Mouse (Mus musculus): Measurements from ENCODE around the gene Aamp. TPM values are rescaled to one million over a fixed set of nuclear protein-coding genes. Genes with fewer than 3 reads are reported as not detected.

The Aamp gene
- total RNA-seq, 4 experiments from 2014 or later, result 138 to 159 (median 148) TPM

GRCm38 (mm10) chr1:74238136-74238535, 46.4 kb downstream of the Aamp start:
- no peak for DNase-seq (ENCODE audit: low spot score in 2 of 2)

GRCm38 (mm10) chr1:74237671-74238070, 46.9 kb downstream of the Aamp start:
- no peak for DNase-seq (ENCODE audit: low spot score in 2 of 2)

GRCm38 (mm10) chr1:74236590-74237317, 47.8 kb downstream of the Aamp start:
- DNase-seq (ENCODE audit: low spot score in 2 of 2), result peak in 1 of 2 experiments; percentile 40

- peak; percentile 91 to 95 for DNase-seq (ENCODE audit: low spot score in 2 of 2)
Observed at GRCm38 (mm10) chr1:74235938-74236589, 48.5 kb downstream of the Aamp start, which contains the start of gene Arpc2. Gene Arpc2, plus strand, starts transcription at chr1:74236084.

- no peak for DNase-seq (ENCODE audit: low spot score in 2 of 2)
Observed at GRCm38 (mm10) chr1:74230992-74231391, 53.5 kb downstream of the Aamp start.

GRCm38 (mm10) chr1:74229942-74230341, 54.6 kb downstream of the Aamp start:
- no peak for DNase-seq (ENCODE audit: low spot score in 2 of 2)

Other genes with a start within 250 kb of the Aamp start
- gene Tns1, start 160.3 kb downstream of the Aamp start, total RNA-seq (2022), result 10 to 100 TPM; 40.6 to 59.2 (median 49.2) TPM
- not detected for gene Rufy4, start 159.2 kb downstream of the Aamp start, total RNA-seq (2022)
- under 1 TPM in 1 of 4 experiments, not detected in 3; 0.14 TPM for gene Cxcr2, start 130.7 kb downstream of the Aamp start, total RNA-seq (2022)
- not detected for gene Cxcr1, start 90.1 kb downstream of the Aamp start, total RNA-seq (2022)
- gene Arpc2, start 48.7 kb downstream of the Aamp start, total RNA-seq (2022), result 100 to 1,000 TPM; 212 to 241 (median 232) TPM
- not detected for gene Gpbar1, start 6.2 kb downstream of the Aamp start, total RNA-seq (2022)
- gene Pnkd, start 192 bp upstream of the Aamp start, total RNA-seq (2022), result 100 to 1,000 TPM; 162 to 185 (median 173) TPM
- gene Tmbim1, start 20.9 kb upstream of the Aamp start, total RNA-seq (2022), result 10 to 100 TPM; 28.2 to 32.3 (median 31.4) TPM
- gene Catip, start 77.4 kb upstream of the Aamp start, total RNA-seq (2022), result 1 to 10 TPM; 1.4 to 2.5 (median 1.8) TPM
- gene Slc11a1, start 90.5 kb upstream of the Aamp start, total RNA-seq (2022), result 10 to 100 TPM in 2 of 4 experiments, 1 to 10 TPM in 2; 3.8 to 35.1 (median 15.5) TPM
- gene Ctdsp1, start 106.8 kb upstream of the Aamp start, total RNA-seq (2022), result 10 to 100 TPM; 27.2 to 33.7 (median 29.5) TPM
- gene Vil1, start 124.6 kb upstream of the Aamp start, total RNA-seq (2022), result under 1 TPM; 0.57 to 0.74 (median 0.64) TPM
- 10 to 100 TPM; 22.3 to 25.7 (median 24.0) TPM for gene Cnot9, start 221.3 kb upstream of the Aamp start, total RNA-seq (2022)